Mouse (Mus musculus) testis, postnatal 14 days (tissue): ENCODE measurements around the gene Trub1.
A peak's percentile ranks its signal among the peaks of the same experiment; 100 is the strongest.

Source experiments
- DNase-seq: peaks from one replicate; pipeline ENCODE4 v3.0.0; 2021; ENCODE audit warnings: low spot score

Gene Trub1

DNA sequence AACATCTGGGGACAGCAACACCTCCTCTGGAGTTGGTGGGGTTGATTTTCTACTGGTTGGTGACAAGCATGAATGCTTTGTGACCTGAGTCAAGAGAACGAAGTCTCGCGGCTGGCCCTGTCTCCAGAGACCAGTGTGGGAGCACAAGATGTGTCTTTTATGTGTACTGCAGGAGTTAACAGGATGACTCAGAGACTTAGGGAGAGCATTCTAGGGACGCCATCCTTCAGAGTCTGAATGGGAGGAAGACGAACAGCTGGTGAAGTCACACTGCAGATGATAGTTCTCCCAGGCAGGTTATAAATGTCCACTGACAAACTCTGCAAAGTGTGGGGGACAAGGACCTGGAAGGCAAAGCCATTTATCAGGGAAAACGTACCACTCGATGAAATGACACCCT lies 11.2 kb upstream of the Trub1 start:
- DNase-seq: no peak

DNA sequence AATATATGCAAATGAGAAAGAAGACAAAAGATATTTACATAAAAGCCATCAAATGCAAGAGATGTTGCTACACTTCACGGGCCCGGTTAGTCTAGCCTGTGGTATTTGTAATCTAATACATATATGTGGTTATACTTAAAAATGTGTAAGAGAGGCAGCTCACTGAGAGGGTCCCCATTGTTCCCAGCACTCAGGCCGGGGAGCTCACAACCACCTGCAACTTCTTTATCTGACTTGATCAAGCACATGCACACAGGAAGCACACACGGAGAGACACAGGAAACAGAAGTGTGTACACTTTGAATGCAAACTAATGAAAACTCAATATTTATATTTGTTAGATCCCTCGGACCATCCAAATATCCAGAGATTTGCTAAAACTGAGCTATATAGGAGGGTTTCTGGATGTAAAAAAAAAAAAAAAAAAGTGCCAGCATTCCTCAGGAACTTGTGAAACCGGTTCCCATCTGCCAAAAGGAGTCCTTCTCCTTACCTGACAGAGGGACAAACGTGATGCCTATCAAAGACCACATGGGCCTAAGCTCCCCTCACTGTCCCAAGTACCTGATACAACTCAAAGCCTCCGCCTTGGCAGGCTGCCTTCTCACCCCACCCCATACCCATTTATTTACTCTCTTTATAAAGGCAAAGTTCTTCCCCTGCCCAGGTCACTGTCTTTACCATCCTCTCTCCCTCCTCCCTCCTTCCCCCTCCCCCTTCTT lies 9.6 kb upstream of the Trub1 start:
- DNase-seq: no peak

DNA sequence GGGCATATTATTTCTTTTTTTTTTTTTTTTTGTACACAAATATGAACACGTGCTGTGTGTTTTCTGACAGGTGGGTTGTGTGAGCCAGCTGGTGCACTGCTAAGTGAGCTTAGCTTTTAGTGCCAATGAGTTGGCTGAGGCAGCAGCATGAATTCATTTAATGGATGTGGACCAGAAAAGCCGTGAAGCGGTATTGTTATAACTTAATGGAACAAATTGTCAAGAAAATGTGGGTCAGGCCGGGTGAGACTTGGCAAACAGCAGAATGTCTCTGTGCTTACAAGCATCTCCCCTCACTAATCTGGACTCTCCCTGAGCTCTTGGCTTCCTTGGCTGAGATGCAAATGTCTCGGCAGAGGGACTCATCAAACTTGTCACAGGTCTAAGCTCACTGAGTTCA lies 7.7 kb upstream of the Trub1 start:
- DNase-seq: no peak

DNA sequence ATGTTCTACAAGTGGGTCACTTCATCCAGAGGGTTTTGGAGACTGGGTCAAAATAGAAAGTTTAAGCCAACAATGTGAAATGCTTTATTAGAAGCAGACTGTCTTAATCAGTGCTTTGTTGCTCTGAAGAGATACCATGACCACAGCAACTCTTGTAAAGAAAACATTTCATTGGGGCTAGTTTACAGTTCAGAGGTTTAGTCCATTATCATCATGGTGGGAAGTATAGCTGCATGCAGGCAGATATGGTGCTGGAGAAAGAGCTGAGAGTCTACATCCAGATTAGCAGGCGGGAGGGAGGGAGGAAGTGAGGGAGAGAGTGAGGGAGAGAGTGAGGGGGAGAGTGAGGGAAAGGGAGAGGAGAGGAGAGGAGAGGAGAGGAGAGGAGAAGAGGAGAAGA lies 1.9 kb upstream of the Trub1 start:
- no peak for DNase-seq

DNA sequence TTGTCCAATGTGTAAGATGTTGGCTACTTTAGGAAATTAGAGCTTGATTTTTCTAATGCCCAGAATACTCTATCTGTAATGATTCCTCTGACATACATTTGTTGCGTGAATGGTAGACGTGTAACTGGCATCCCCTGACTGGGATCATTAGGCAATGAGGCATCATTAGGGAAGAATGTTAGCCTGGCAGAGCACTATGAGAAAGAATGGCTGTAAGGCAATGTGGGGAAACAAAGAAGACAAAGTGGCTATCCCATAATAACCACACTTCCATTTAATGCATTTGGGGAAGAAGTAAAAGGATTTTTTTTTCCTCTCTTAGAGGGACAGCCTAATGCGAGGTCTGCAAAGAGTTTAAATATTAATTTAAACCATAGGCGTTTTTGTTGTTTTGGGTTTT lies 950 bp upstream of the Trub1 start:
- no peak for DNase-seq

- DNase-seq: no peak
Observed at GRCm38 (mm10) chr19:57453218-57453600, 497 bp downstream of the Trub1 start.

DNA sequence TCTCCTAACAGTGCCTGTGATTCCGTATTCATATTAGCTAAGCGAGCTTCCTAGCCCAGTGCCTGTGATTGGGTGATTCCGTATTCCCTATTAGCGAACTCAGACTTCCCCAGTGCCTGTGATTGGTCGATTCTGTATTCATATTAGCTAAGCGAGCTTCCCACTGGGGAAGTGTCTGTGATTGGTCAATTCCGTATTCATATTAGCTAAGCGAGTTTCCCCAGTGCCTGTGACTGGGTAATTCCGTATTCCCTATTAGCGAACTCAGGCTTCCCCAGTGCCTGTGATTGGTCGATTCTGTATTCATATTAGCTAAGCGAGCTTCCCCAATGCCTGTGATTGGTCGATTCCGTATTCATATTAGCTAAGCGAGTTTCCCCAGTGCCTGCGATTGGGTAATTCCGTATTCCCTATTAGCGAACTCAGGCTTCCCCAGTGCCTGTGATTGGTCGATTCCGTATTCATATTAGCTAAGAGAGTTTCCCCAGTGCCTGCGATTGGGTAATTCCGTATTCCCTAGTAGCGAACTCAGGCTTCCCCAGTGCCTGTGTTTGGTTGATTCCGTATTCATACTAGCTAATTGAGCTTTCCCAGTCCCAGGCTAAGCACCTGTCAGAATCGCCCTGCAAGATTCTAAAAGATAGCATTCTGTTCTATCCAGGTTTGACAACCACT lies 2.7 kb downstream of the Trub1 start:
- DNase-seq: peak; percentile 61

GRCm38 (mm10) chr19:57457075-57457474 lies 4.4 kb downstream of the Trub1 start:
- DNase-seq: no peak

GRCm38 (mm10) chr19:57463741-57464140 lies 11.0 kb downstream of the Trub1 start:
- DNase-seq: no peak

- no peak for DNase-seq
Observed at GRCm38 (mm10) chr19:57465742-57466141, 13.0 kb downstream of the Trub1 start.

DNA sequence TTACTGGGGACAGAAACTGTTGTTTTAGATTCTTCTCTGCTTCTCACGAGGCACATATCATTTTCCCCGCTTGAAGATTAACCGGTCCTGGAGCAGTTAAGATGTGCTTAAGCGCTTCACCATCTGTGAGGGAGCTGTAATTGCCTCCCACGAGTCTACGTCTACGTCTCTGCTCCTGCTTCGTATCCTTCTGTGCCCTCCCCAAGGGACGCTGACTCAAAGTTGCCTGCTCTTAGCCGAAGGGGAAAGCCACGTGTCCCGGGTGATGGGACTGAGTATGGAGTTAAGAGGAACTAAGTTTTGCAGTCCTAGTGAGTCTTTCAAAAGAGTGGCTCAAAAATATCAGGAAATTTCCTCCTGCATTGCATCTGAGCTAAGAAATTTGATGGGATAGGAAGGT lies 18.3 kb downstream of the Trub1 start:
- no peak for DNase-seq

- DNase-seq: no peak
Observed at GRCm38 (mm10) chr19:57472169-57472568, 19.5 kb downstream of the Trub1 start.

- DNase-seq: no peak
Observed at GRCm38 (mm10) chr19:57473301-57473700, 20.6 kb downstream of the Trub1 start.

DNA sequence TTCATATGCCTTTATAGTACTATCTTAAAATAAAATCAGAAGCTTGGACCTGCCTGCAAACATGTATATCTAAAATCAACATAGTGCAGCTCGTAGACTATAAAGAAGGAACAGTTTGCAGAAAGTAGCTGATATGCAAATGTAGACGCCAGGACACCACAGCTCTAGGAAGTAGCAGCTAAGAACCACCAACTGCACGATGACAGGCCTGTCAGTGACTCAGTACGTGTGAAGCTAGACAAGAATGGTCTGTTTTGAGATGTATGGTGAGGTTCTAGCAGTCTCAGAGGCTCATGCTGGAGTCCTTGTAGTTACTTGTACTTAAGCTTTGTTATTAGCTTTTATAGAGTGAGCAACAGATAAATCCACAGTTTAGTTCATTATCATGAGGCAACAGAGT lies 22.6 kb downstream of the Trub1 start:
- no peak for DNase-seq

- no peak for DNase-seq
Observed at GRCm38 (mm10) chr19:57477310-57477709, 24.6 kb downstream of the Trub1 start.

DNA sequence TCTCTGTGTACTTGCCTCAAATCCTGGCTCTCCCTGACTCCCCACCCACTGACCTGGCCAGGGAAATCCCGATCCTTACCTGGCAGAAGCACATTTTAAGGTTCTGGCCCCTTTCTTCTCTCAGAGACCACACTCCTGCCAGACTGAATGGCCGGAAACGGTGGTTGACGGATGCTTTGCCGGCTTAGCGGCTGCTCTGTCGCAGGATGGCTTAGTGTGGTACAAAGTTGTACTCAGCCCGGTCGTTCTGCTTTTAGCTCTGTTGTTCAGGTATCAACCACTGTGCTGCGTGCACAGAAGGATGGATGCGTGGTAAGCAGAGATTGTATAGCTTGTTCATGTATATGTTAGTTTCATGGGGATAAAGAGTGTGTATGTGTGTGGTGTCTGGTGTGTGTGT lies 25.3 kb downstream of the Trub1 start:
- no peak for DNase-seq

GRCm38 (mm10) chr19:57479886-57480655 lies 27.4 kb downstream of the Trub1 start:
- DNase-seq: no peak

- DNase-seq: no peak
Observed at GRCm38 (mm10) chr19:57481743-57482259, 29.1 kb downstream of the Trub1 start.

DNA sequence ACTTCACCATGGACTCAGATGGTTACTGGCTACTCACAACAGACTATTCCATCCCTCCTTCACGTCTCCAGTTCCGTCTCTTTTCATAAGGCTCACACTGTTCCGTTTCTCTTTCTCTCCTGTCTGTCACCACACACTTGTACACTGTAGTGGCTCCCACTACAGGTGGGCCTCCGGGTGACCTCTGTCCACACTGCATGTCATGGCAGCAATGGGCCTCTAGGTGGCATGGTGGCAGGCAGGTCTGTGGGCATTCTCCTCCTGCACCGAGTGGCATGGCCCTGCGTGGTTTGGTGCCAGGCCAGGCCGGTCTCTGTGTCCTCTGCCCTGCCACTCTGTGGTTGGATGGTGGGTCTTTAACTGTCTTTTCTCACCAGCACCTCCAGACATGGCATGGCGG lies 30.1 kb downstream of the Trub1 start:
- DNase-seq: no peak

DNA sequence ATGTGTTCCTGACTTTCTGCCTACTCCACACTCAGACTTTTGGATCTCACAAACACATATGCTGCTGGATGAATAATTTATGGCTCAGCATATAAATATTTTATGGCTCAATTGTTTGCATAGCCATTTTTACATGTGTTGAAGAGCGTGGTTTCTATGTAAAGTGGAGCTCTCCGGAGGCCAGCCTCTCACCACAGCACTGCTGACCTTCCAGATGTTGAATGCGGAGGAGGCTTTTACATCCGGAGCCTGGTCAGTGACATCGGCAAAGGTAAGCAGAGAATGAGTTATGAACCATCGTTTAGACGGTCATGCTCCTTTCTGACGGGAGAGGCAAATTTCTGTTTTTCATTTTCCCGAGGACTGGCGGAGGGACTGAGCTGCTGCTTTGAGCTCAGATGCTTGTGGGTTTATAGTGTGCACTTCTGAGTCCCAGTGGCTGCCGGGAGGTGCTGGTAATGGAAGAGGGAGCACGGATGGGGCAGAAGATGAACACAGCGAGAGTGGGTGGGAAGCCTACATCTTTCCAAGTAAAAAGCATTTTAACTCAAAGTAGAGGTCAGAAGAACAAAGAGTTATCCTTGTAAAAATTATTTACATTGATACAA lies 34.4 kb downstream of the Trub1 start:
- no peak for DNase-seq

- peak; percentile 38 for DNase-seq
Observed at GRCm38 (mm10) chr19:57489527-57489926, 36.8 kb downstream of the Trub1 start.

- peak; percentile 17 for DNase-seq
Observed at GRCm38 (mm10) chr19:57491030-57491429, 38.3 kb downstream of the Trub1 start.

- DNase-seq: no peak
Observed at GRCm38 (mm10) chr19:57494020-57494419, 41.3 kb downstream of the Trub1 start.
